Mouse (Mus musculus) spleen, postnatal 36 days (tissue): ENCODE data around the gene Col1a1.

Experiments
- DNase-seq, 2 experiments: peaks; one replicate each; pipeline ENCODE4 v3.0.0; 2022; ENCODE audit warnings: low spot score in 2 of 2, mixed read lengths in 1 of 2

Col1a1 gene

DNA sequence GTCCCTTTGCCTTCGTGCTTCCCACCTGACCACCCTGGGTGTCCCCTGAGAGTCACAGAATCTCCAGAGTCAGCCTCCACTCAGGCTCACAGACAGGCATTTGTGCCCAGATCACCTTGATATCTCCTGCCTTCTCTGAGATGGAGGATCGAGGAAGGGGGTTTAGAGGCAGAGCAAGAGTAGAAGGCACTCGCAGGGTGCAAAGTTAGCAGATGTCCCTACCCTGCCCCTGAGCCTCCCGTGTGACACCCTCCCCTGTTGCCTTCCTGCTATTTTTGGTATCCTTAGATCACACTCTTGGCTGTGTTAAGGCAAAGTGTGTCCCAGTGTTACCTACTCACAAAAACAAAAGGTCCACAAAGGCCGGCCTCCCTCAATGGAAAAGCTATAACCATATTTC is 40.2 kb downstream of the Col1a1 start, which contains the start of gene Sgca:
Sgca (minus strand) TSS at position 129 of the 400 bp plus-strand sequence.
- DNase-seq, result no peak

DNA sequence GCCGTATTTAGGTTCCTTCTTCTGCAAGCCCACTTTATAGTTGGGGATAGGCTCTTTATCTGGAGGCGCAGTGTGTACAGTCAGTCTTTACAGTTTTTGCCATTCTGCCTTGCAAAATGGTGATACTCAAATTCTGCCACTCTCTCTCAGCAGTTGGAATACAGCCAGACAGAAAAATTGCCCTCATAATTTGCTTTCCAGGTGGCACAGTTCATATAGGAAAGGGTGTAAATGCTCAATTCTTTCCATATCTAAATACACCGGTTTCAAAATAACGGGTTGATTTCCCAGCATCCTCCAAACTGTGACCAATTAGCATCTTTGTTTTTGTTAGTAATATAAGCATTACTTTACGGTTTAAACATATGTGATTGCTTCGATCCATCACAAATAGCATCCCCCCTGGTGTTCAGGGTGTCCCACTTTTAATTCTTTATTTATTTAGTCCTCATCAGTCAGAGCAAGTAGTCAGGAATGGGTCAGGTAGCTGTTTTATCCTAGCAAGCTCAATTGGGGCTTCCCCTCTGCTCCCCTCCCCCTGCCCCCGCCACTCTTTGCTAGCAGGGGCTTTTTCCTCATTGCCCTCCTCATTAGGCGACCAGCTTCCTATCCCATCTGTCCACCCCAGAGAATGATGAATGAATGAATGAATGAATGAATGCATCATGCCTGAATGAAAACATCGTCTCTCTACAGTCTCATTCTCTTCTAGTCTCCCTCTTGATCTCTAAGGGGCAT is 42.3 kb downstream of the Col1a1 start:
- no peak for DNase-seq

- DNase-seq, result peak; percentile 91 to 94
Observed at GRCm38 (mm10) chr11:94978947-94979346, 42.9 kb downstream of the Col1a1 start.

- DNase-seq, result no peak
Observed at GRCm38 (mm10) chr11:94979462-94980179, 43.6 kb downstream of the Col1a1 start.

DNA sequence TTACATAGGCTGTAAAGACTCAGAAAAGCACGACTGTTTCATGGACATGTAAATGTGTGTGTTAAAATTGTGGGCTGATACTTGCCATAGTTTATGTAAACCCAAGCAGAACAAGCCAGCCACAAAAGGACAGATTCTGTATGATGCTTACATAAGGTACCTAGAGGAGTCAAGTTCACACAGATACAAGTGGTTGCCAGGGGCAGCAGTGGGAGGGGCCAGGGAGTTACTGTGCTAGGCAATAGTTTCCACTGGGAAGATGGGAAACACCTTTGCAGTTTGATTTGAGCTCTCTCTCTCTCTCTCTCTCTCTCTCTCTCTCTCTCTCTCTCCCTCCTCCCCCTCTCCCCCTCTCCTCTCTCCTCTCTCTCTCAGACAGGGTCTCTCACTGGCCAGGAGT is 49.1 kb downstream of the Col1a1 start:
- DNase-seq, result no peak

- DNase-seq, result no peak
Observed at GRCm38 (mm10) chr11:94985822-94986221, 49.8 kb downstream of the Col1a1 start.

DNA sequence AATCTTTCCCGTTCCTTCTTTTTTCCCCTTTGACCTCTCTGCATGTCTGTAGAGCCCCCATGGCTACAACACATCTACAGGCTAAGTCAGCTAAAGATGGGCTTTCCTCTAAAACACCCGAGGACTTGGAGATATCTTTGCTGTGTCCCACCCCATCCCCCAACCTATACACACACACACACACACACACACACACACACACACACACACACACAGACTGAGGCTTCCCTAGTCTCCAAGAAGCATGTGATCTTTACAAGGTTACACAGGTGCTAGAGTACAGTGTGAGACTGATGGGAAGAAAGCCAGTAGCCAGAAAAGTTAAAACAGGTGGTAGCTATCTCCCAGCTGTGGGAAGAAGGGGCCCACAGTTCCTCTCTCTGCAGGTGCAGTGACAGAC is 50.4 kb downstream of the Col1a1 start:
- no peak for DNase-seq

DNA sequence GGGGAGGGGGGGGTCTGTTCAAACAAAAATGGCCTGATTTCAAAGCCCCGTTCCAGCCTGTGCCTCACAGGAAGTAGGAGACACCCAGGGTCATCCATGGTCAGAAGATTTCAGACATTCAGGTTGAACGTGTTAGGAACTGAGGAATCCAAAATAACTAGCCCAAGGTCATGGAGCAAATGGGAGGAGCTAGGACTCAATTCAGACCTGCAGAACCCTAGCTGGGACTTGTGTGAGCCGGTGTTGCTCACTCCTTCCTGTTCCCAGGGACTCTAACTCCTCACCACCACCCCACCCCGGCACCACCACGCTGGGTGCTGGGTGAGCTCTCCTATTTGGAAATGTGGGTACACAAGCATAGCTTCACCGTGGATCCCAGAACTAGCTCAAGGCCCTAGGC is 51.3 kb downstream of the Col1a1 start:
- no peak for DNase-seq

- no peak for DNase-seq
Observed at GRCm38 (mm10) chr11:94987851-94988250, 51.8 kb downstream of the Col1a1 start.

- DNase-seq, result no peak
Observed at GRCm38 (mm10) chr11:94988780-94989561, 52.9 kb downstream of the Col1a1 start.

GRCm38 (mm10) chr11:94989562-94990017 is 53.6 kb downstream of the Col1a1 start:
- peak; percentile 80 to 81 for DNase-seq

- no peak for DNase-seq
Observed at GRCm38 (mm10) chr11:94990102-94990748, 54.2 kb downstream of the Col1a1 start.

- peak; percentile 91 to 92 for DNase-seq
Observed at GRCm38 (mm10) chr11:94990749-94991577, 54.9 kb downstream of the Col1a1 start, which contains the start of gene Ppp1r9b. Gene Ppp1r9b, plus strand, starts transcription at chr11:94991035.

DNA sequence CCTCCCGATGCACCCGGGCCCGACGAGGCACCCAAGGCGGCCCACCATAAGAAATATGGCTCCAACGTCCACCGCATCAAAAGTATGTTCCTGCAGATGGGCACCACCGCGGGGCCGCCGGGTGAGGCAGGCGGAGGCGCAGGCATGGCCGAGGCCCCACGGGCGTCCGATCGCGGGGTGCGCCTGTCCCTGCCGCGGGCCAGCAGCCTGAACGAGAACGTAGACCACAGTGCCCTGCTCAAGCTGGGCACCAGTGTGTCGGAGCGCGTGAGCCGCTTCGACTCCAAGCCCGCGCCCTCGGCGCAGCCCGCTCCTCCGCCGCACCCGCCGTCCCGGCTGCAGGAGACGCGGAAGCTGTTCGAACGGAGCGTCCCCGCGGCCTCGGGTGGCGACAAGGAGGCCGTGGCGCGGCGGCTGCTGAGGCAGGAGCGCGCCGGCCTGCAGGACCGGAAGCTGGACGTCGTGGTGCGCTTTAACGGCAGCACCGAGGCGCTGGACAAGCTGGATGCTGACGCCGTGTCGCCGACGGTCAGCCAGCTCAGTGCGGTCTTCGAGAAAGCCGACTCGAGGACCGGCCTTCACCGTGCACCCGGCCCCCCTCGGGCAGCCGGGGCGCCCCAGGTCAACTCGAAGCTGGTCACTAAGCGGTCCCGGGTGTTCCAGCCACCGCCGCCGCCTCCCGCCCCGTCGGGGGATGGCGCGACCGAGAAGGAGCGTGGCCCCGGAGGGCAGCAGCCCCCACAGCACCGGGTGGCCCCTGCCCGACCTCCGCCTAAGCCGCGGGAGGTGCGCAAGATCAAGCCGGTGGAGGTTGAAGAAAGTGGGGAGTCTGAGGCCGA is 55.8 kb downstream of the Col1a1 start:
- peak in 1 of 2 experiments; percentile 54 for DNase-seq

DNA sequence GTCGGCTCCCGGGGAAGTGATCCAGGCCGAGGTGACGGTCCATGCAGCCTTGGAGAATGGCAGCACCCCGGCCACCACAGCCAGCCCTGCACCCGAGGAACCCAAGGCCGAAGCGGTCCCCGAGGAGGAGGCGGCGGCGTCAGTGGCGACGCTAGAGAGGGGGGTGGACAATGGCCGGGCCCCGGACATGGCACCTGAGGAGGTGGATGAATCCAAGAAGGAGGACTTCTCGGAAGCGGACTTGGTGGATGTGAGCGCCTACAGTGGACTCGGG is 56.4 kb downstream of the Col1a1 start:
- DNase-seq, result no peak

GRCm38 (mm10) chr11:94992754-94993606 is 57.0 kb downstream of the Col1a1 start:
- DNase-seq, result peak; percentile 45 to 61

DNA sequence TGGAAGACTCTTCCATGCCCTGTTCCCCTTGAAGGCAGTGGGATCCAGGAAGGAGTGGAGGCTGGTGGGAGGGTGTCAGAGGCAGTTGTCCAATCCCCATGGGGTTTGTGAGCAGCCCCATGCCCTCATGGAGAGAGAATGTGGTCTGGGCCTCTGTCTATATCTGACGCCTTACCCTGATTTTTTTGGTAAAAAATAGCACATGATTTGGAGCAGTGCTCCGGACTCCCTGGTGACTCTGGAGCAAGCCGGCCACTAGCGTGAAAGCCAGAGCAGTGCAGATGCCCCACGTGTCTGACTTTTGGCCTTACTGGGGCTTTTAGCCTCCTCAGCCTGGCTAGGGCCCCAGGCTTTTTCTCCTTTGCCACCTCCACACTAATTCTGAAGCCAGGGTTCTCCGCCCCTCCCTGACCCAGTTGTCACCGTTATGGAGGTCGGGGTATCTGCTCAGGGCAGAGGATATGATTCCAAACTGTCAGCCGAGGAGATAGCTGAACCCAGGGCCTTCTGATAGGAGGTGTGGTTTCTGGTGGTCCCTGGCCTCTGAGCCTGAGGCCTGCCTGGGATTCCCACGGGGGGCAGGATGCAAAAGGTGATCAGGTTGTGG is 58.3 kb downstream of the Col1a1 start:
- no peak for DNase-seq

DNA sequence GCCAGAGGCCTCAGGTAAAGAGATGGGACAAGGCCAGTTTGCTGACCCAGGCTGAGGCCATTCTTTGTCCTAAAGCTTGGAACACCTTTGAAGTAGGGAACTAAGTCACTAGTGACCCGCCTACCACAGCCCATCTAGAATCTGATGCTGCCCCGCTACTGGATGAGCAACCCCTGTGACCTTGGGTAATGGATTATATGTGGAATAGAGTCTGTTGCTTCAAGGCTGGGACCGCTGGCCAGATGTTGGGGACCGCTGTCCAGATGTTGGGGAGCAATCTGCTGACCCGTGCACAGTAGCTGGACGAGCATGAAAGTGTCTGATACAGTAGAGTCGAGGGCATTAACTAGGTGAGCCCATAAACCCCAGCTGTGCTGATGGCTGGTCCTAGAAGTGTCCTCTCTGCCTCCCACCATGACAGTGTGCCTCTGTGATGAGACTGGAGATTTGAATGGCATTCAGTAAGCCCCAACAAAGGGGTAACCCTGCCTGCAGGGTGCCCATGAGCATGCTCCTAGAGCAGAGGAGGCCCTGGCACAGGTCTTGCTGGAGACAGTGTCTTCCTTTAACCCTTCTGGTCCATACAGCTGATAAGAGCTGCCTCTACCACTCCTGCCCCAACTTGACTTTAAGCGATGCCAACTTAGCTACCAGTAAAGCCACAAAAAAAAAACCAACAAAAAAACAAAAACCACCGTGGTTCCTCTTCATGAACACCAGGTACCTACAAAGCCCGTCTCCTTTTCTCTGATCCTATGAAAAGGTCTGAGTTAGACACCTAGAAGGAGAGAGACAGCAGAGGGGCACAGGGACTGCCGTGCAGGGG is 59.1 kb downstream of the Col1a1 start:
- DNase-seq, result no peak
